Mouse (Mus musculus): Measurements from ENCODE around the gene Ccl20. TPM values are rescaled to one million over a fixed set of nuclear protein-coding genes. Genes with fewer than 3 reads are reported as not detected.

Gene Ccl20
- polyA plus RNA-seq, 1 experiment: not detected

DNA sequence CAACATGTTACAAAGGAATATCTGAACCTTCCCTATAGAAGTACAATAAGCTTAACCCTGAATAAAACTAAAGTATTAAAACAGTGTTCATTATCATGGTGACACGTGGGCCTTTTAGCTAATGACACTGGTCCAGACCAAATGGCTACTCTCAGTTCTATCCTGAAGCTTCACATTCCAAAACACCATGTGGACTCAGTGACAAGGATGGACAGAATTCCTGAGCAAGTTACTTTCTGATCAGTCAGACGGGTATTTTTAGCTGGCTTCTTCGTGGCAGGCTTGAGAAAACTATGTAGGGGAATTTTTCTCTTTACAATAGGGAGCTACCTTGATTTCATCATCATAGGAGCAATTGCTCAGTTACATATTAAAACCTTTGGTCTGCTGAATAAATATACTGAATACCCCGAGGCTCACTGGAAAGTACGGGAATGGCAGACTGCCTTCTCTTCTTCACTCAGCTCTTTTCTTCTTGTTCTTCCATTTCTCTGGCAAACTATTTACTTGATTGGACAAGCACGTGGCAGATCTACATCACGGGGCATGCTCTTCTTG lies 16.9 kb upstream of the Ccl20 start:
- Histone ChIP-seq H3K27me3 (replicated peaks) (no peaks in the 10 kb centered on the region), H3K4me3 (replicated peaks) (no peak overlapping the region), H3K4me1 (no peaks in the 10 kb centered on the region), H3K36me3 (replicated peaks; ENCODE audit: low read length) (no peaks in the 10 kb centered on the region), H3K9me3 (no peaks in the 10 kb centered on the region; the same call in 1 of the 2 replicates)
- TF ChIP-seq FLI1 (IDR thresholded peaks at IDR 0.05; ENCODE audit: low read length): no peak
- TF ChIP-seq GATA1 (IDR thresholded peaks at IDR 0.05; ENCODE audit: borderline replicate concordance, low read length): no peak

DNA sequence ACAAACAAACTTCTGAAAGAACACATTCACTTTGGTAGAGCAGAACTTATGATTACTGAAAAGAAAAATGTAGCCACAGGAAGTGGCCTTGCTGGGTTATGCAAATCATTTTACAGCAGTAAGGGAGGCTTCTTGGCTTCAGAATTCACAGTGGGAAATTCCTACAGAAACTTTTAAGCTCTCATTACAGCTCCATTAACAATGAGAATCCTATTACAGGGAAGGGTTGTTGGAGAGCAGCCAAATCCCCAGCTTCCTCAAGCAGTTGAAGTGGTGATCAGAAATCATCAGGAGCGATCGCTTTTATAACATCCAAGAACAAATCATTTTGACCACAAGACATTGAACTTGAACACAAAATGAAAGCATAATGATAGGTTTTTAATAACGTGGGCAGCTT lies 14.7 kb upstream of the Ccl20 start:
- H3K4me1 ChIP-seq: no peaks in the 10 kb centered on the region
- no peak overlapping the region for H3K4me3 ChIP-seq (replicated peaks)
- TF ChIP-seq GATA1 (IDR thresholded peaks at IDR 0.05; ENCODE audit: borderline replicate concordance, low read length) (no peak), FLI1 (IDR thresholded peaks at IDR 0.05; ENCODE audit: low read length) (no peak)
- no peaks in the 10 kb centered on the region; the same call in 1 of the 2 replicates for H3K9me3 ChIP-seq
- H3K27me3 ChIP-seq (replicated peaks): no peaks in the 10 kb centered on the region
- no peaks in the 10 kb centered on the region for H3K36me3 ChIP-seq (replicated peaks; ENCODE audit: low read length)

DNA sequence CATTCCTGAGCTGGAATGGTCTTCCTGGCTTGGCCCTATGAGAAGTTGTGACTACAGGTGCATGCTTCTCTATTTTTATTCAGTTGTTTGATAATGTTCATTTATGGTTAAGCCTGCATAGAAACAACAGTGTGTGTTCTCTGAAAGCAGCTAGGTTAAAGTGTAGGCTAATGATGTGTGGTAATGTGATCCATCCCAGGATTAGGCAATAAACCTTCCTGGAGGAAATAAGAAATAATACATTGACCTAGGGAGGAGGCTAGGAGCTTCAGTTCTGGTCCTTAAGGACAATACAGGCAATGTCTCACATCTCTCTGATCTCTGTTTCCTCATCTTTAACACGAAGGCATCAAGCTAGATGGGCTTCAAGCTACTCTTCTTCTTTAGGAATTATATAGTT lies 11.1 kb upstream of the Ccl20 start:
- TF ChIP-seq FLI1 (IDR thresholded peaks at IDR 0.05; ENCODE audit: low read length): no peak
- no peak for TF ChIP-seq GATA1 (IDR thresholded peaks at IDR 0.05; ENCODE audit: borderline replicate concordance, low read length)
- Histone ChIP-seq H3K4me1 (no peaks in the 10 kb centered on the region), H3K9me3 (no peaks in the 10 kb centered on the region; the same call in 1 of the 2 replicates), H3K36me3 (replicated peaks; ENCODE audit: low read length) (no peaks in the 10 kb centered on the region), H3K4me3 (replicated peaks) (no peak overlapping the region), H3K27me3 (replicated peaks) (no peaks in the 10 kb centered on the region)

DNA sequence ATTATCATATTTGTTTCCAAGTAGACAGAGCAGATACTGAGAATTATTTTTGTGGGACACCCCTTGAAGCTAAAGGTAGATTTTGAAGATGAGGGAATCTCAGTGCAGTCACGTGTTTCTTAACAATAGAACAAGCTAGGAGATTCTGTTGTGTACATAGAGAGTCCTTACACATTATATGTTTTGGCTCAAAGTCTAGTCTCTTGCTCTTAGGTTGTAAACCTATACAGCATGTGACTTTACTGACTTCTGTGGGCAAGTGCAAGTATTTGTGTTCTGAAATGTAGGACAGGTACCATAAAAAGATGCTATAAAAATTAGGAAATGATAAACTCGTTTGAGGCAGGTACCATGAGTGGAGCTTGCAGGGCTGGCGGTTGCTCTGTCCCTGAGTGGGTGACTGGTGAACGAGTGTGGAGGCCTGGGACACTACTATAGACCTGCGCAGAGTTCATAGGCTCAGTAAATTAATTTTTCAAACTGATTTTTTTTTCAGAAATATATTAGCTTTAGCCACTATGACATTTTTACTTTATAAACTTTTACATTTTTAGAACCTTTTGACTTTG lies 9.1 kb upstream of the Ccl20 start:
- Histone ChIP-seq H3K9me3 (no peaks in the 10 kb centered on the region; the same call in 1 of the 2 replicates), H3K4me1 (no peaks in the 10 kb centered on the region), H3K27me3 (replicated peaks) (no peaks in the 10 kb centered on the region), H3K36me3 (replicated peaks; ENCODE audit: low read length) (no peaks in the 10 kb centered on the region), H3K4me3 (replicated peaks) (no peak overlapping the region)
- TF ChIP-seq FLI1 (IDR thresholded peaks at IDR 0.05; ENCODE audit: low read length): no peak
- TF ChIP-seq GATA1 (IDR thresholded peaks at IDR 0.05; ENCODE audit: borderline replicate concordance, low read length): no peak

DNA sequence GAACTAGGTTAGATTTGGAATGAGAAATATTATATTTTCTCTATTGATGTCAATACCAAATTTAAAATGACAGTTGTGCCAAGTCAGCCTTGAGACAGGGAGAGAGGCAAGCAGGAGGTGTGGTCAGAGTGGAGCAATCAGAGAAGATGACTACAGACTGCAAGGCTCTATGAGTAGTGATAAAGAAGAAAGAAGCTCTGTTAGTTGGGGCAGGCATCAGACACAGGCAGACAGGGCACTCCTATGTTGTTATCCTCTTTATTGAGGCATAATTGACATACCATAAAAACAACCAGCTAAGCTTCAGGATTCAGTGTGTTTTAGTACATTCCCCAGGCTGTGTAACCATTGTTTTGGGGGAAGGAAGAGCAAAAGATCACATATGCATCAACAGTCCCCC lies 5.6 kb upstream of the Ccl20 start:
- no peak for TF ChIP-seq FLI1 (IDR thresholded peaks at IDR 0.05; ENCODE audit: low read length)
- no peak for TF ChIP-seq GATA1 (IDR thresholded peaks at IDR 0.05; ENCODE audit: borderline replicate concordance, low read length)
- no peak overlapping the region for H3K4me3 ChIP-seq (replicated peaks)
- H3K9me3 ChIP-seq: no peaks in the 10 kb centered on the region
- H3K27me3 ChIP-seq (replicated peaks): no peaks in the 10 kb centered on the region
- H3K4me1 ChIP-seq: no peaks in the 10 kb centered on the region
- H3K36me3 ChIP-seq (replicated peaks; ENCODE audit: low read length): no peaks in the 10 kb centered on the region

DNA sequence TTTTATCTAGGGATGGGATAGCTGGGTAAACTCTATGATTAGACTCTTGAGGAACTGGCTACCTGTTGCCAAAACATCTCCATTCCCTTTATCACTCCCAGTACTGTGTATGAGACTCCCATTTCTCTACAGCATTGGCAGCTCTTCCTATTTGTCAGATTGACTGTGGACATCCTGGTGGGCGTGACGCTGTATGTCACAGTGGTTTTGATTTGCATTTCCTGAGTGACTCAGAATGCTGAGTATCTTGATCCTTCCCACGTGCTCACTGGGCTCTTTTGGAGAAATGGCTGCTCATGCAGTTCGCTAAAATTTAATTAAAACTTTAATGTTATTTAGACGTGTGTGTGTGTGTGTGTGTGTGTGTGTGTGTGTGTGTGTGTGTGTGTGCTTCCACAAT lies 4.8 kb upstream of the Ccl20 start:
- Histone ChIP-seq H3K4me1 (no peaks in the 10 kb centered on the region), H3K36me3 (replicated peaks; ENCODE audit: low read length) (no peaks in the 10 kb centered on the region), H3K9me3 (no peaks in the 10 kb centered on the region), H3K4me3 (replicated peaks) (no peak overlapping the region), H3K27me3 (replicated peaks) (no peaks in the 10 kb centered on the region)
- TF ChIP-seq GATA1 (IDR thresholded peaks at IDR 0.05; ENCODE audit: borderline replicate concordance, low read length): no peak
- no peak for TF ChIP-seq FLI1 (IDR thresholded peaks at IDR 0.05; ENCODE audit: low read length)

DNA sequence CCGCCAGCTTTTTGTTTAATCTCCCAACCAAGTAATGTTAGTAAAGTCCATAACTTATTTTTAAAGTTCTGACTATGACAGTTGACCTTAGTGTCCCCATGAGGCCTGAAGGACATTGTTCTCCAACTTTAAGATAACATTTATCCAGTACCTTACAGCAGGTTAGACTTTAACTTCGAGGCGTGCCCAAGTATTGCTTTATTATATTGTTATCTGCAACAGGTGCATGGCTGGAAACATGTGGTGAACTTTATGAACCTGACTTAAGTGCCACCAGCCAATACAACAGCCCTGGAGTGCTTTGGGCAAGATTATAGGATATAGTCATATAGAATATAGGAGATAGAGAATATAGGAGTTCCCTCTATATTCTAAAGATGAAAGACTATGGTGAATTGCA lies 651 bp downstream of the Ccl20 start:
- TF ChIP-seq FLI1 (IDR thresholded peaks at IDR 0.05; ENCODE audit: low read length): no peak
- no peak for TF ChIP-seq GATA1 (IDR thresholded peaks at IDR 0.05; ENCODE audit: borderline replicate concordance, low read length)
- H3K4me3 ChIP-seq (replicated peaks): no peak overlapping the region
- no peaks in the 10 kb centered on the region for H3K9me3 ChIP-seq
- no peaks in the 10 kb centered on the region for H3K27me3 ChIP-seq (replicated peaks)
- H3K4me1 ChIP-seq: no peaks in the 10 kb centered on the region
- no peaks in the 10 kb centered on the region for H3K36me3 ChIP-seq (replicated peaks; ENCODE audit: low read length)

DNA sequence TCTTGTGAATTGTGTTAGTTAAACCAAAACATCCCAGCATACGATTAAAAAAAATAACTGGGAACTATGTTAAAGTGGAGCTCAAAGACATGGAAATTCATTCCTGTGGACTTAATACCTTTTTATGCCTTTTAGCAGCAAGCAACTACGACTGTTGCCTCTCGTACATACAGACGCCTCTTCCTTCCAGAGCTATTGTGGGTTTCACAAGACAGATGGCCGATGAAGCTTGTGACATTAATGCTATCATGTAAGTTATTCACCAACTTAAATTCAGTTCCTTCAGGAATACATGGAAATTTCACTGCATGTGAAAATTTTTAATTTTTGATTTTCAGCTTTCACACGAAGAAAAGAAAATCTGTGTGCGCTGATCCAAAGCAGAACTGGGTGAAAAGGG lies 1.1 kb downstream of the Ccl20 start:
- Histone ChIP-seq H3K4me3 (replicated peaks) (no peak overlapping the region), H3K36me3 (replicated peaks; ENCODE audit: low read length) (no peaks in the 10 kb centered on the region), H3K27me3 (replicated peaks) (no peaks in the 10 kb centered on the region), H3K4me1 (no peaks in the 10 kb centered on the region), H3K9me3 (no peaks in the 10 kb centered on the region)
- TF ChIP-seq FLI1 (IDR thresholded peaks at IDR 0.05; ENCODE audit: low read length): no peak
- no peak for TF ChIP-seq GATA1 (IDR thresholded peaks at IDR 0.05; ENCODE audit: borderline replicate concordance, low read length)

DNA sequence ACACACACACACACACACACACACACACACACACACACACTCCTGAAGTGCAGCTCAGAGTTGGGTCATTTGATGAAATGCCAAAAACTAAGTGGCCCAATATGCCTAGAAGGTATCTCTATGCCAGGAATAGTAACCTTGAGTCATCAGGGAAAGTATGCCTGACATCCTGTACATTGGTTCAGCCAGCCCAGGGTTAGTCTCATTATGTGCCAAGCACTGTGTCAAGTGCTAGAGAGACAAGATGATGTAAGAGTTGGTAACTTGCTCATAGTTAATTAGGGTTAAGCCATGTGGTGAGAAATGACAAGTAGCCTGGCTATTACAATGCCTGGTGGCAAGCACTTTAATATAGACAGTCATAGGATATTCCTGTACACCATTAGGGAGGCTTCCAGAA lies 3.3 kb downstream of the Ccl20 start:
- Histone ChIP-seq H3K4me3 (replicated peaks) (no peak overlapping the region), H3K36me3 (replicated peaks; ENCODE audit: low read length) (no peaks in the 10 kb centered on the region), H3K9me3 (no peaks in the 10 kb centered on the region), H3K27me3 (replicated peaks) (no peaks in the 10 kb centered on the region), H3K4me1 (no peaks in the 10 kb centered on the region)
- TF ChIP-seq FLI1 (IDR thresholded peaks at IDR 0.05; ENCODE audit: low read length) (no peak), GATA1 (IDR thresholded peaks at IDR 0.05; ENCODE audit: borderline replicate concordance, low read length) (no peak)

DNA sequence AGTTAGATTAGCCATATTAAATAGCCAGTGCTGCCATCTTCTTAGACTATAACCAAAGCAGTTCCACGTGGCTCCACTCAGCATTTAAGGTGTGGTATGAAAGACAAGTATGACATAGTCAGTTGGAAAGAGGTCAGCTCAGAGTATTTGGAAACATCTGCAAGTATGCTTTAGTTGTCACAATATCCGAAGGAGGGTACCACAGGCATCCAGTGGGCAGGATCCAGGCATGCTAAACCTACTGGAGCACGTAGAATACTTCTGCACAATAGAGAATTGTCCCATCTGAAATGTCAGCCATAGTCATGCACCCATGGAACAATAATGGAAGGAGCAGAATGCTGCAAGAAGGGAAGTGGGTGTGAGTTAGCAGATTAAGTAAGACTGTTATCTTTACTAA lies 3.7 kb downstream of the Ccl20 start:
- H3K36me3 ChIP-seq (replicated peaks; ENCODE audit: low read length): no peaks in the 10 kb centered on the region
- H3K4me3 ChIP-seq (replicated peaks): no peak overlapping the region
- H3K4me1 ChIP-seq: no peaks in the 10 kb centered on the region
- no peaks in the 10 kb centered on the region for H3K27me3 ChIP-seq (replicated peaks)
- TF ChIP-seq GATA1 (IDR thresholded peaks at IDR 0.05; ENCODE audit: borderline replicate concordance, low read length) (no peak), FLI1 (IDR thresholded peaks at IDR 0.05; ENCODE audit: low read length) (no peak)
- no peaks in the 10 kb centered on the region for H3K9me3 ChIP-seq
